Mouse (Mus musculus) layer of hippocampus, adult 2 months (tissue): ENCODE data around the gene Sema4b. TPM values are rescaled to one million over a fixed set of nuclear protein-coding genes. Genes with fewer than 3 reads are reported as not detected.

Experiments
- DNase-seq, 2 experiments: peaks; one replicate each; pipeline ENCODE4 v3.0.0; 2022; ENCODE audit warnings: low spot score in 2 of 2
- H3K27ac ChIP-seq: fragments of 200-600 bp; 2 replicates; pipeline ENCODE4 v1.8.1; 2022
- H3K4me3 ChIP-seq: fragments of 200-600 bp; 2 replicates; pipeline ENCODE4 v1.8.1; 2022; ENCODE audit warnings: mild to moderate bottlenecking
- CTCF ChIP-seq: fragments of 200-600 bp; conservative IDR thresholded peaks from 2 replicates; pipeline ENCODE4 v1.8.1; 2022; ENCODE audit warnings: antibody characterized with exemption, mild to moderate bottlenecking, moderate library complexity
- total RNA-seq, 2 experiments: library from RNA; stranded (reverse); gene quantifications; 2 replicates each; pipeline ENCODE4 v1.2.3; 2021

Gene Sema4b
- total RNA-seq, 2 experiments from 2014 or later = 25.7 to 27.5 TPM

- Histone ChIP-seq H3K27ac (peak overlapping the region; percentile 32; the same call in 1 of the 2 replicates), H3K4me3 (no peak overlapping the region)
- no peak for DNase-seq
- no peak for TF ChIP-seq CTCF
Measured at GRCm38 (mm10) chr7:80195146-80195545, 8.5 kb downstream of the Sema4b start.

- Histone ChIP-seq H3K27ac (peak overlapping the region; percentile 40; the same call in 1 of the 2 replicates), H3K4me3 (no peak overlapping the region)
- DNase-seq = no peak
- no peak for TF ChIP-seq CTCF
Measured at GRCm38 (mm10) chr7:80195576-80196263, 9.1 kb downstream of the Sema4b start.

- TF ChIP-seq CTCF = peak; percentile 27
- peak overlapping the region; percentile 95 for H3K27ac ChIP-seq
- H3K4me3 ChIP-seq = peak overlapping the region; percentile 78
- no peak for DNase-seq
Measured at GRCm38 (mm10) chr7:80197371-80197770, 10.7 kb downstream of the Sema4b start.

- TF ChIP-seq CTCF = no peak
- Histone ChIP-seq H3K4me3 (peak overlapping the region; percentile 78), H3K27ac (peak overlapping the region; percentile 95)
- DNase-seq = peak; percentile 62 to 74
Measured at GRCm38 (mm10) chr7:80197941-80198778, 11.5 kb downstream of the Sema4b start.

- TF ChIP-seq CTCF = no peak
- no peak for DNase-seq
Measured at GRCm38 (mm10) chr7:80198863-80199262, 12.2 kb downstream of the Sema4b start.

GRCm38 (mm10) chr7:80199286-80199685, 12.6 kb downstream of the Sema4b start:
- no peak for DNase-seq
- no peak for TF ChIP-seq CTCF
- Histone ChIP-seq H3K27ac (peak overlapping the region; percentile 95), H3K4me3 (peak overlapping the region; percentile 78)

More at GRCm38 (mm10) chr7:80198863-80199262, 12.2 kb downstream of the Sema4b start:
- Histone ChIP-seq H3K4me3 (peak overlapping the region; percentile 78), H3K27ac (peak overlapping the region; percentile 95)

GRCm38 (mm10) chr7:80199851-80200587, 13.4 kb downstream of the Sema4b start:
- H3K27ac ChIP-seq = peak overlapping the region; percentile 95
- TF ChIP-seq CTCF = no peak
- H3K4me3 ChIP-seq = peak overlapping the region; percentile 78
- no peak for DNase-seq

GRCm38 (mm10) chr7:80200588-80200945, 13.9 kb downstream of the Sema4b start:
- H3K4me3 ChIP-seq = peak overlapping the region; percentile 78; the same call in 1 of the 2 replicates
- peak overlapping the region; percentile 95; the same call in 1 of the 2 replicates for H3K27ac ChIP-seq
- DNase-seq = no peak
- TF ChIP-seq CTCF = no peak

- Histone ChIP-seq H3K4me3 (no peak overlapping the region), H3K27ac (peak overlapping the region; percentile 76; the same call in 1 of the 2 replicates)
- DNase-seq = no peak
- TF ChIP-seq CTCF = no peak
Measured at GRCm38 (mm10) chr7:80200963-80201539, 14.4 kb downstream of the Sema4b start.

GRCm38 (mm10) chr7:80201888-80202540, 15.4 kb downstream of the Sema4b start:
- peak overlapping the region; percentile 76 for H3K27ac ChIP-seq
- no peak for TF ChIP-seq CTCF
- H3K4me3 ChIP-seq = peak overlapping the region; percentile 9; the same call in 1 of the 2 replicates
- DNase-seq = no peak

GRCm38 (mm10) chr7:80202961-80203360, 16.3 kb downstream of the Sema4b start:
- Histone ChIP-seq H3K4me3 (no peak overlapping the region), H3K27ac (peak overlapping the region; percentile 33; the same call in 1 of the 2 replicates)
- TF ChIP-seq CTCF = no peak
- no peak for DNase-seq

- no peak overlapping the region for H3K4me3 ChIP-seq
- no peak for TF ChIP-seq CTCF
- DNase-seq = no peak
- H3K27ac ChIP-seq = peak overlapping the region; percentile 23; the same call in 1 of the 2 replicates
Measured at GRCm38 (mm10) chr7:80203638-80204096, 17.0 kb downstream of the Sema4b start.
